Mouse (Mus musculus) CH12.LX (cell line): Measurements from ENCODE around the gene Tfg. TPM values are rescaled to one million over a fixed set of nuclear protein-coding genes. Genes with fewer than 3 reads are reported as not detected.

Source experiments
- DNase-seq: peaks from one replicate; pipeline ENCODE4 v3.0.0-alpha.2; 2013; ENCODE audit errors: extremely low read depth
- H3K27ac ChIP-seq: 2 replicates; pipeline ENCODE4 v1.5.1; 2012; ENCODE audit warnings: low read depth, mild to moderate bottlenecking, control low read depth, moderate library complexity; ENCODE audit not compliant: insufficient read depth
- H3K27me3 ChIP-seq: replicated peaks from 2 replicates; pipeline ENCODE3; 2012; ENCODE audit warnings: inconsistent platforms
- H3K36me3 ChIP-seq, 2 experiments: replicated peaks in 1 of 2; 2 replicates each; pipeline versions ENCODE3 to v1.6.1; 2012; ENCODE audit warnings: inconsistent platforms in 1 of 2, low read length in 1 of 2, mild to moderate bottlenecking in 1 of 2, mixed read lengths in 1 of 2, moderate library complexity in 1 of 2; ENCODE audit not compliant: control insufficient read depth in 1 of 2, insufficient read depth in 1 of 2
- H3K4me1 ChIP-seq, 2 experiments: 2 replicates each; pipeline ENCODE4 v1.6.1; 2012; ENCODE audit warnings: inconsistent platforms in 1 of 2, moderate library complexity in 1 of 2; ENCODE audit not compliant: insufficient read depth in 2 of 2, control insufficient read depth in 1 of 2
- H3K4me2 ChIP-seq: 2 replicates; pipeline ENCODE4 v1.6.1; 2012; ENCODE audit warnings: low read depth, mild to moderate bottlenecking, control low read depth; ENCODE audit not compliant: poor library complexity, insufficient read depth, severe bottlenecking
- H3K4me3 ChIP-seq, 3 experiments: fragments of 150-350 bp in 1 of 3; sonication (generic) in 1 of 3; replicated peaks in 1 of 3; 2 replicates each; pipeline versions ENCODE3 to v1.5.1; 2011 to 2012; ENCODE audit warnings: low read depth in 2 of 3, low read length in 2 of 3, mild to moderate bottlenecking in 2 of 3, moderate library complexity in 2 of 3, control low read depth in 1 of 3, improper control_type of control experiment in 1 of 3, inconsistent platforms in 1 of 3, mixed read lengths in 1 of 3; ENCODE audit not compliant: poor library complexity in 1 of 3
- H3K79me2 ChIP-seq: replicated peaks from 2 replicates; pipeline ENCODE4 v1.6.1; 2012; ENCODE audit warnings: mild to moderate bottlenecking, moderate library complexity; ENCODE audit not compliant: control insufficient read depth, poor library complexity, insufficient read depth, severe bottlenecking; ENCODE audit errors: extremely low read depth
- H3K9ac ChIP-seq: 2 replicates; pipeline ENCODE4 v1.6.1; 2012; ENCODE audit warnings: low read depth, mild to moderate bottlenecking, control low read depth, moderate library complexity; ENCODE audit not compliant: insufficient read depth
- H3K9me3 ChIP-seq: replicated peaks from 2 replicates; pipeline ENCODE3; 2012; ENCODE audit warnings: low read length, inconsistent platforms, mixed read lengths
- BHLHE40 ChIP-seq: IDR thresholded peaks from 2 replicates; pipeline ENCODE4 v1.6.1; 2011; ENCODE audit warnings: mild to moderate bottlenecking, low read depth, low read length, improper control_type of control experiment
- CHD1 ChIP-seq: IDR thresholded peaks from 2 replicates; pipeline ENCODE4 v1.6.1; 2012; ENCODE audit warnings: low read depth, low read length, improper control_type of control experiment, inconsistent platforms
- CHD2 ChIP-seq: IDR thresholded peaks from 2 replicates; pipeline ENCODE4 v1.6.1; 2011; ENCODE audit warnings: low read length, improper control_type of control experiment
- ETS1 ChIP-seq: conservative IDR thresholded peaks from 2 replicates; pipeline ENCODE4 v1.6.1; 2012; ENCODE audit warnings: low read depth, mild to moderate bottlenecking, inconsistent platforms, low read length, improper control_type of control experiment, moderate library complexity
- JUND ChIP-seq: conservative IDR thresholded peaks from 2 replicates; pipeline ENCODE4 v1.6.1; 2011; ENCODE audit warnings: low read depth, low read length, improper control_type of control experiment
- KAT2A ChIP-seq: IDR thresholded peaks from 2 replicates; pipeline ENCODE4 v1.6.1; 2012; ENCODE audit warnings: low read length, improper control_type of control experiment, inconsistent platforms; ENCODE audit not compliant: insufficient replicate concordance
- MXI1 ChIP-seq: IDR thresholded peaks from 2 replicates; pipeline ENCODE4 v1.6.1; 2011; ENCODE audit warnings: mild to moderate bottlenecking, low read depth, low read length, improper control_type of control experiment
- NRF1 ChIP-seq: IDR thresholded peaks from 2 replicates; pipeline ENCODE4 v1.6.1; 2014; ENCODE audit warnings: low read depth, mild to moderate bottlenecking, inconsistent platforms, low read length, improper control_type of control experiment, moderate library complexity
- PAX5 ChIP-seq: IDR thresholded peaks from 2 replicates; pipeline ENCODE4 v1.6.1; 2012; ENCODE audit warnings: low read length, inconsistent platforms, mixed read lengths
- POLR2A ChIP-seq: IDR thresholded peaks from 2 replicates; pipeline ENCODE4 v1.6.1; 2011; ENCODE audit warnings: low read depth, mild to moderate bottlenecking, improper control_type of control experiment, low read length
- SIN3A ChIP-seq: IDR thresholded peaks from 2 replicates; pipeline ENCODE4 v1.6.1; 2012; ENCODE audit warnings: low read length, improper control_type of control experiment, inconsistent platforms
- TBP ChIP-seq: conservative IDR thresholded peaks from 2 replicates; pipeline ENCODE4 v1.6.1; 2011; ENCODE audit warnings: low read depth, low read length, improper control_type of control experiment
- TCF12 ChIP-seq: IDR thresholded peaks from 2 replicates; pipeline ENCODE4 v1.6.1; 2014; ENCODE audit warnings: low read depth, mild to moderate bottlenecking, inconsistent platforms, low read length, improper control_type of control experiment
- USF1 ChIP-seq: IDR thresholded peaks from 2 replicates; pipeline ENCODE4 v1.6.1; 2014; ENCODE audit warnings: low read depth, mild to moderate bottlenecking, inconsistent platforms, low read length, improper control_type of control experiment
- USF2 ChIP-seq: conservative IDR thresholded peaks from 2 replicates; pipeline ENCODE4 v1.6.1; 2011; ENCODE audit warnings: low read depth, low read length, improper control_type of control experiment
- ZC3H11A ChIP-seq: IDR thresholded peaks from 2 replicates; pipeline ENCODE4 v1.6.1; 2012; ENCODE audit warnings: low read depth, mild to moderate bottlenecking, inconsistent platforms, low read length, improper control_type of control experiment
- dilution Hi-C: fragments of 300-500 bp; cut with MboI; formaldehyde crosslinking; loops from 2 replicates; pipeline ENCODE4 v1.14.3; 2020; ENCODE audit warnings: low sequenced_read_pairs; ENCODE audit not compliant: extremely low pct_unique_long_range_greater_than_20kb, extremely low pct_ligation_motif_present
- in situ Hi-C: fragments of 300-500 bp; cut with MboI; formaldehyde crosslinking; loops from 3 replicates; pipeline ENCODE4 v1.14.3; 2019; ENCODE audit warnings: low sequenced_read_pairs, low pct_ligation_motif_present, low pct_unique_long_range_greater_than_20kb, mixed read lengths
- polyA plus RNA-seq: library from polyadenylated mRNA; unstranded; fragments of >175 nt; gene quantifications from 2 replicates; pipeline ENCODE4 v1.2.1, GENCODE M21; 2012; ENCODE audit warnings: low read depth; ENCODE audit not compliant: insufficient read length
- total RNA-seq, 2 experiments: library from RNA; depleted of rRNA; stranded (reverse); fragments of 300-350 nt in 1 of 2; fragments of >200 nt in 1 of 2; gene quantifications; 2 replicates each; pipeline ENCODE4 v1.2.3; 2012 to 2014

Gene Tfg
- total and polyA plus RNA-seq, 3 experiments: 54.2 to 132 (median 103) TPM

GRCm38 (mm10) chr16:56673420-56673819 is 43.8 kb downstream of the Tfg start:
- DNase-seq: no peak
- no peaks in the 10 kb centered on the region for H3K79me2 ChIP-seq
- dilution Hi-C loops (no loop called here), in situ Hi-C loops (no loop called here)
- H3K27me3 ChIP-seq: no peaks in the 10 kb centered on the region
- H3K4me3 ChIP-seq: no peak overlapping the region
- no peak overlapping the region for H3K9ac ChIP-seq
- H3K27ac ChIP-seq: no peak overlapping the region
- H3K4me2 ChIP-seq: no peak overlapping the region
- H3K4me1 ChIP-seq: peaks cover 0 to 5% of the 10 kb centered on the region in 2 experiments; a peak in 2 of 4 replicates
- no peaks in the 10 kb centered on the region for H3K36me3 ChIP-seq
- H3K9me3 ChIP-seq: no peaks in the 10 kb centered on the region
- no peak for TF ChIP-seq MXI1
- TF ChIP-seq CHD2: no peak

GRCm38 (mm10) chr16:56670941-56671340 is 46.3 kb downstream of the Tfg start:
- no peak for TF ChIP-seq BHLHE40
- TF ChIP-seq CHD2: no peak
- TF ChIP-seq POLR2A: no peak
- TF ChIP-seq SIN3A: no peak
- TF ChIP-seq ZC3H11A: no peak
- no peak for TF ChIP-seq USF1
- no peak for TF ChIP-seq TBP
- TF ChIP-seq NRF1: no peak
- no peak for TF ChIP-seq PAX5
- H3K27ac ChIP-seq: no peak overlapping the region
- no peak overlapping the region for H3K4me3 ChIP-seq
- no peaks in the 10 kb centered on the region for H3K79me2 ChIP-seq
- H3K4me2 ChIP-seq: no peak overlapping the region
- no peak overlapping the region for H3K9ac ChIP-seq
- no peaks in the 10 kb centered on the region for H3K4me1 ChIP-seq
- H3K9me3 ChIP-seq: no peaks in the 10 kb centered on the region
- no peak for DNase-seq
- H3K27me3 ChIP-seq: no peaks in the 10 kb centered on the region
- dilution Hi-C loops (no loop called here), in situ Hi-C loops (no loop called here)
- no peaks in the 10 kb centered on the region for H3K36me3 ChIP-seq

GRCm38 (mm10) chr16:56669520-56669919 is 47.7 kb downstream of the Tfg start:
- no peaks in the 10 kb centered on the region for H3K9me3 ChIP-seq
- TF ChIP-seq USF2 (no peak), KAT2A (no peak), ETS1 (no peak), CHD1 (no peak), TCF12 (no peak), POLR2A (no peak), SIN3A (no peak), JUND (no peak)
- TF ChIP-seq, all 38 proteins: peak for 0
- no peaks in the 10 kb centered on the region for H3K4me1 ChIP-seq
- no peak overlapping the region for H3K4me2 ChIP-seq
- in situ Hi-C loops: no loop called here
- H3K4me3 ChIP-seq: no peak overlapping the region
- no peaks in the 10 kb centered on the region for H3K79me2 ChIP-seq
- H3K27me3 ChIP-seq: no peaks in the 10 kb centered on the region
- dilution Hi-C loops: no loop called here
- H3K36me3 ChIP-seq: no peaks in the 10 kb centered on the region
- no peak for DNase-seq
- H3K27ac ChIP-seq: no peak overlapping the region
- no peak overlapping the region for H3K9ac ChIP-seq
